Mouse (Mus musculus): ENCODE measurements around the gene Vps16. TPM values are rescaled to one million over a fixed set of nuclear protein-coding genes. Genes with fewer than 3 reads are reported as not detected.
A peak's percentile ranks its signal among the peaks of the same experiment; 100 is the strongest.

Gene Vps16
- polyA plus RNA-seq, 1 experiment, result 38.8 TPM

- H3K36me3 ChIP-seq (ENCODE audit: control insufficient read depth, insufficient read depth, low read length), result no peaks in the 10 kb centered on the region
- 79% methylated on average over 3 of the region's 3 CpGs for WGBS
- TF ChIP-seq CTCF (IDR thresholded peaks at IDR 0.05; ENCODE audit: extremely low read depth, insufficient read length, insufficient replicate concordance, low read depth, low read length) (no peak), POLR2A (IDR thresholded peaks at IDR 0.05; ENCODE audit: low read depth, low read length) (no peak)
- no peak overlapping the region for H3K4me3 ChIP-seq (ENCODE audit: low read depth, low read length)
- no peak overlapping the region for H3K27ac ChIP-seq (ENCODE audit: insufficient read depth, low read depth, low read length)
- no peaks in the 10 kb centered on the region for H3K4me1 ChIP-seq (ENCODE audit: control insufficient read depth, insufficient read depth, insufficient read length, low read length)
- H3K27me3 ChIP-seq (ENCODE audit: control insufficient read depth, insufficient read depth, low read length), result peaks cover 14% of the 10 kb centered on the region
Observed at GRCm38 (mm10) chr2:130392836-130393235, 31.3 kb upstream of the Vps16 start.

- TF ChIP-seq CTCF (IDR thresholded peaks at IDR 0.05; ENCODE audit: extremely low read depth, insufficient read length, insufficient replicate concordance, low read depth, low read length) (no peak), POLR2A (IDR thresholded peaks at IDR 0.05; ENCODE audit: low read depth, low read length) (no peak)
- H3K36me3 ChIP-seq (ENCODE audit: control insufficient read depth, insufficient read depth, low read length), result no peaks in the 10 kb centered on the region
- no peak overlapping the region for H3K4me3 ChIP-seq (ENCODE audit: low read depth, low read length)
- peaks cover 18% of the 10 kb centered on the region for H3K27me3 ChIP-seq (ENCODE audit: control insufficient read depth, insufficient read depth, low read length)
- no peak overlapping the region for H3K27ac ChIP-seq (ENCODE audit: insufficient read depth, low read depth, low read length)
- WGBS, result 88% methylated on average over 11 of the region's 11 CpGs
- no peaks in the 10 kb centered on the region for H3K4me1 ChIP-seq (ENCODE audit: control insufficient read depth, insufficient read depth, insufficient read length, low read length)
Observed at GRCm38 (mm10) chr2:130395696-130396095, 28.4 kb upstream of the Vps16 start.

DNA sequence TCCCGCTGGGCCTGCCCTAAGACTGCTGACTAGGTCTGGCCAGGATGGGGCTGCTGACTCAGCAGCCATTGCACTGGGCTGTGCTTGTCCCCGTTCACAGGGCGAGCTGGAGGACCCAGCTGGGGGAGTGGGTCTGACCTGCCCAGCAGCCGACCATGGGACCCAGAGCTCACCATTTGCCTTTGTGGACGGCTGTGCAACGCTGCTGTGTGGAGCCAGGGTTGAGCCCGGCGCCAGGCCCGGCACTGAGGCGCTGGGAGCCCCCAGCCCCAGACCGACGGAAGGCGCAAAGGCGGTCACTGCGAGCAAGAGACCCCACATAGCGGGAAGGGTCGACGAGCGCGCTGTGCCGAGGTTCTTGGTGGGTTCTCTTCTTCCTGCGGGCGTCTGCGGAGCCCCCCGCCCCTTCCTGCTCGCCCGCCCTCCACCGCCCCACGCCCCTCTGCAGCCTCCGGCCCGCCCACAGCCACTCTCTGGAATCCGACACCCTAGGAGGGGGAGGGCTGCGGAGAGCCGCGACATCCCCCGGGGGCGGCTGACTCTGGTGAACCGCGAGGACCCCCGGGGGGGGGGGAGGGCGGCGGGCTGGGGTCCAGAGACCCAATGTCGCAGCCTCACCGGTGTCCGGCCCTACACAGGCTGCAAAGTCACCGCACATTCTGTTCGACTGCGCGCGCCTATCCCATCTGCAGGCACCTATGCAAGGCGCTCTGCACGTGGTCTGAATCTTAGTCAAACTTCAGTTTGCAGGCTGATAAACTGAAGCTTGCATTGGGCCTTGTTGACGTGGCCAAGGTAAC lies 26.8 kb upstream of the Vps16 start, which contains the start of gene Cpxm1:
Gene Cpxm1 (minus strand): TSS at position 389 of the 800 bp plus-strand sequence.
- WGBS, result 4% methylated on average over 47 of the region's 53 CpGs
- TF ChIP-seq POLR2A (IDR thresholded peaks at IDR 0.05; ENCODE audit: low read depth, low read length), result no peak
- TF ChIP-seq CTCF (IDR thresholded peaks at IDR 0.05; ENCODE audit: extremely low read depth, insufficient read length, insufficient replicate concordance, low read depth, low read length), result no peak
- H3K27me3 ChIP-seq (ENCODE audit: control insufficient read depth, insufficient read depth, low read length), result peaks cover 18% of the 10 kb centered on the region
- H3K36me3 ChIP-seq (ENCODE audit: control insufficient read depth, insufficient read depth, low read length), result no peaks in the 10 kb centered on the region
- no peaks in the 10 kb centered on the region for H3K4me1 ChIP-seq (ENCODE audit: control insufficient read depth, insufficient read depth, insufficient read length, low read length)
- peak within 1 kb of the TSS; percentile 11 for H3K4me3 ChIP-seq (ENCODE audit: low read depth, low read length)
- no peak within 1 kb of the TSS for H3K27ac ChIP-seq (ENCODE audit: insufficient read depth, low read depth, low read length)

- Histone ChIP-seq H3K36me3 (ENCODE audit: control insufficient read depth, insufficient read depth, low read length) (no peaks in the 10 kb centered on the region), H3K4me1 (ENCODE audit: control insufficient read depth, insufficient read depth, insufficient read length, low read length) (no peaks in the 10 kb centered on the region), H3K27ac (ENCODE audit: insufficient read depth, low read depth, low read length) (no peak overlapping the region), H3K27me3 (ENCODE audit: control insufficient read depth, insufficient read depth, low read length) (peaks cover 18% of the 10 kb centered on the region), H3K4me3 (ENCODE audit: low read depth, low read length) (no peak overlapping the region)
- TF ChIP-seq POLR2A (IDR thresholded peaks at IDR 0.05; ENCODE audit: low read depth, low read length) (no peak), CTCF (IDR thresholded peaks at IDR 0.05; ENCODE audit: extremely low read depth, insufficient read length, insufficient replicate concordance, low read depth, low read length) (no peak)
- 19% methylated on average over 14 of the region's 14 CpGs for WGBS
Observed at GRCm38 (mm10) chr2:130398091-130398490, 26.0 kb upstream of the Vps16 start.

DNA sequence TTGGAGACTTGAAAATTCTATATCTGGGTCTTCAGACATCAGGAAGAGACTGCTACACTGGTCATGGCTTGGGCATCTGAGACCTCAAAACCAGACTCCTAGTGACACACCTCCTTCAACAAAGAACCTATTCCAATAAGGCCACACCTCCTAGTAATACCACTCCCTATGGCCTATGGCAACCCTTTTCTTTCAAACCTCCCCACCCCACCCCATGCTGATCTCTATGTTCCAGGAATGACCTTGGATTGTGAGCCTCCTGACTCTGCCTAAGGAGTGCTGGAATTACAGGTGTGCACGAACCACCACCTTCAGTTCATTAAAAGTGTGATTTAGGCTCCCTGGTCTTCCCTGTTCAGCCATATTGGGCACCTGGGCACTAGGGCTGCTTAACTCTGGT lies 24.1 kb upstream of the Vps16 start:
- no peaks in the 10 kb centered on the region for H3K4me1 ChIP-seq (ENCODE audit: control insufficient read depth, insufficient read depth, insufficient read length, low read length)
- no peaks in the 10 kb centered on the region for H3K36me3 ChIP-seq (ENCODE audit: control insufficient read depth, insufficient read depth, low read length)
- H3K27me3 ChIP-seq (ENCODE audit: control insufficient read depth, insufficient read depth, low read length), result peaks cover 18% of the 10 kb centered on the region
- no peak for TF ChIP-seq CTCF (IDR thresholded peaks at IDR 0.05; ENCODE audit: extremely low read depth, insufficient read length, insufficient replicate concordance, low read depth, low read length)
- no peak for TF ChIP-seq POLR2A (IDR thresholded peaks at IDR 0.05; ENCODE audit: low read depth, low read length)
- no peak overlapping the region for H3K4me3 ChIP-seq (ENCODE audit: low read depth, low read length)
- H3K27ac ChIP-seq (ENCODE audit: insufficient read depth, low read depth, low read length), result no peak overlapping the region
- whole genome bisulfite sequencing, result 89% methylated on average over 1 of the region's 1 CpGs

DNA sequence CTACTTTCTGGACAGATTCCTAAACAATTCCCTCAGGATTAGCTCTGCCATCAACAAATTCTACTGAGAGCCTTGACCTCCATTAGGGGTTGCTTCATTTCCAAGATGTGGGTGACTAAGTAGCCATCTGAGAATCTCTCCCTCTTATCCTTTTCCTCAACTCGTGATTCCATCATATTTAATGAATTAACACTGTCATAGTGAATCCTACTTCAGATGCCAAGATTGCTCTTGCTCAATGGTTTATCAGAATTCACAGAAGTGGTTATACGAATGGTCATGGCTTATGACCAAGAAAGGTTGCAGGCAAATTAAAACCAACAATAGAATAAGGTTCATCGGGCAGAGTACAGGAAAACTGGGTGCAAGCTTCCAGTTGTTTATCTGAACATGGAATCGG lies 22.2 kb upstream of the Vps16 start:
- H3K4me3 ChIP-seq (ENCODE audit: low read depth, low read length), result no peak overlapping the region
- H3K27ac ChIP-seq (ENCODE audit: insufficient read depth, low read depth, low read length), result no peak overlapping the region
- H3K27me3 ChIP-seq (ENCODE audit: control insufficient read depth, insufficient read depth, low read length), result peaks cover 13% of the 10 kb centered on the region
- no peak for TF ChIP-seq CTCF (IDR thresholded peaks at IDR 0.05; ENCODE audit: extremely low read depth, insufficient read length, insufficient replicate concordance, low read depth, low read length)
- no peak for TF ChIP-seq POLR2A (IDR thresholded peaks at IDR 0.05; ENCODE audit: low read depth, low read length)
- no peaks in the 10 kb centered on the region for H3K36me3 ChIP-seq (ENCODE audit: control insufficient read depth, insufficient read depth, low read length)
- WGBS, result 68% methylated on average over 4 of the region's 4 CpGs
- H3K4me1 ChIP-seq (ENCODE audit: control insufficient read depth, insufficient read depth, insufficient read length, low read length), result no peaks in the 10 kb centered on the region

GRCm38 (mm10) chr2:130404939-130405338 lies 19.2 kb upstream of the Vps16 start, which contains the start of the genes Gm28372 and 1700020A23Rik:
Gm28372 (plus strand) TSS chr2:130405239.
1700020A23Rik (plus strand) TSS chr2:130405259.
- WGBS, result 84% methylated on average over 1 of the region's 1 CpGs

More at GRCm38 (mm10) chr2:130404939-130405338, 19.2 kb upstream of the Vps16 start, which contains the start of the genes Gm28372 and 1700020A23Rik:
- H3K36me3 ChIP-seq (ENCODE audit: control insufficient read depth, insufficient read depth, low read length), result no peaks in the 10 kb centered on the region
- TF ChIP-seq CTCF (IDR thresholded peaks at IDR 0.05; ENCODE audit: extremely low read depth, insufficient read length, insufficient replicate concordance, low read depth, low read length), result no peak
- TF ChIP-seq POLR2A (IDR thresholded peaks at IDR 0.05; ENCODE audit: low read depth, low read length), result no peak
- no peaks in the 10 kb centered on the region for H3K4me1 ChIP-seq (ENCODE audit: control insufficient read depth, insufficient read depth, insufficient read length, low read length)
- no peak within 1 kb of the TSS for H3K27ac ChIP-seq (ENCODE audit: insufficient read depth, low read depth, low read length)
- H3K4me3 ChIP-seq (ENCODE audit: low read depth, low read length), result no peak within 1 kb of the TSS
- no peaks in the 10 kb centered on the region for H3K27me3 ChIP-seq (ENCODE audit: control insufficient read depth, insufficient read depth, low read length)

Data from small intestine, adult 2 months (tissue).